Mouse (Mus musculus) lung, postnatal 0 days (tissue): ENCODE data around the gene Lrrn4. TPM values are rescaled to one million over a fixed set of nuclear protein-coding genes. Genes with fewer than 3 reads are reported as not detected.

Source experiments
- ATAC-seq: fragments of 200-750 bp; cut with Nextera tagmentation; 2 replicates; pipeline ENCODE4 v1.8.0; 2017; ENCODE audit warnings: moderate library complexity
- DNase-seq: peaks from one replicate; pipeline ENCODE4 v3.0.0-alpha.2; 2016; ENCODE audit warnings: low spot score
- H3K27ac ChIP-seq: fragments of 300-500 bp; sonication (generic); 2 replicates; pipeline ENCODE4 v1.5.1; 2014; ENCODE audit warnings: antibody characterized with exemption, mild to moderate bottlenecking, low read length, mixed read lengths
- H3K27me3 ChIP-seq: fragments of 300-500 bp; sonication (generic); replicated peaks from 2 replicates; pipeline ENCODE4 v1.6.1; 2014; ENCODE audit warnings: low read length, mixed read lengths; ENCODE audit not compliant: insufficient read depth
- H3K36me3 ChIP-seq: fragments of 300-500 bp; sonication (generic); 2 replicates; pipeline ENCODE4 v1.6.1; 2014; ENCODE audit warnings: low read length, mixed read lengths; ENCODE audit not compliant: insufficient read depth
- H3K4me1 ChIP-seq: fragments of 300-500 bp; sonication (generic); 2 replicates; pipeline ENCODE4 v1.6.1; 2014; ENCODE audit warnings: antibody characterized with exemption, low read depth, low read length, mixed read lengths; ENCODE audit not compliant: insufficient read depth
- H3K4me2 ChIP-seq: fragments of 300-500 bp; sonication (generic); replicated peaks from 2 replicates; pipeline ENCODE4 v1.6.1; 2014; ENCODE audit warnings: low read depth, mild to moderate bottlenecking, low read length, moderate library complexity, mixed read lengths
- H3K4me3 ChIP-seq: fragments of 300-500 bp; sonication (generic); 2 replicates; pipeline ENCODE4 v1.5.1; 2014; ENCODE audit warnings: low read depth, low read length
- H3K9ac ChIP-seq: fragments of 300-500 bp; sonication (generic); replicated peaks from 2 replicates; pipeline ENCODE4 v1.6.1; 2014; ENCODE audit warnings: low read depth, mild to moderate bottlenecking
- H3K9me3 ChIP-seq: fragments of 300-500 bp; sonication (generic); 2 replicates; pipeline ENCODE4 v1.6.1; 2016; ENCODE audit warnings: low read length, mixed read lengths
- CTCF ChIP-seq: IDR thresholded peaks from 2 replicates; pipeline ENCODE4 v1.5.1; 2016; ENCODE audit warnings: antibody characterized with exemption, mild to moderate bottlenecking
- EP300 ChIP-seq: IDR thresholded peaks from 2 replicates; pipeline ENCODE4 v1.6.1; 2016; ENCODE audit warnings: antibody characterized with exemption, mild to moderate bottlenecking, control low read depth
- whole genome bisulfite sequencing: fragments of 180-500 bp; shearing (Covaris S2); extraction: QIAGEN DNeasy Blood & Tissue Kit; methylation state at CpG from one replicate; pipeline ENCODE4 v1.1.7; 2014; 5-methylcytosine and 5-hydroxymethylcytosine counted together
- polyA plus RNA-seq: library from polyadenylated mRNA; unstranded; fragments of >200 nt; fragmentation: Nextera tagmentation; extraction: Ambion mirVana; gene quantifications from 2 replicates; pipeline ENCODE4 v1.2.1, GENCODE M21; 2015

The Lrrn4 gene
- polyA plus RNA-seq, 1 experiment from 2014 or later, result 8.0 TPM

DNA sequence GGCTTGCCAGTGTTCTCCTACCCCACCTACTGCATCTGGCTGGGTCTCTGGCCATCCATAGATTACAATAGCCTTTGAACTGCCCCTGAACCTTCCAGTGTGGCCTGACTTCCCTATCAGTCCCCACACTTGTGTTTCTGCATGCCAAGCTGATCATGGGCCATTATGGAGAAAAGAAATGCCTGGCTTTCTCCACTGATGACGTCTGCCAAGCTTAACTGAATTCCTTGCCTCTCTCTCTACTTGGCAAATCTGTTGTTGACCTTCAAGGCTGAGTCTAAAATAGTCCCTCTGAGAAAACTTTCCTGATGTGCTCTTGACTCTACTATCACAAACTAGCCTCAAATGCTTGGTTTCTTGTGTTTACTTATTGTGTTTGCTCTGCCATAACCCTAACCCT is 17.5 kb upstream of the Lrrn4 start:
- Histone ChIP-seq H3K9me3 (no peaks in the 10 kb centered on the region), H3K36me3 (no peaks in the 10 kb centered on the region), H3K27me3 (no peaks in the 10 kb centered on the region), H3K4me3 (no peak overlapping the region), H3K4me2 (no peak overlapping the region), H3K27ac (no peak overlapping the region), H3K4me1 (no peaks in the 10 kb centered on the region), H3K9ac (no peak overlapping the region)
- ATAC-seq (no peak), DNase-seq (no peak)
- WGBS, result 39% methylated on average over 1 of the region's 1 CpGs
- TF ChIP-seq CTCF (no peak), EP300 (no peak)

DNA sequence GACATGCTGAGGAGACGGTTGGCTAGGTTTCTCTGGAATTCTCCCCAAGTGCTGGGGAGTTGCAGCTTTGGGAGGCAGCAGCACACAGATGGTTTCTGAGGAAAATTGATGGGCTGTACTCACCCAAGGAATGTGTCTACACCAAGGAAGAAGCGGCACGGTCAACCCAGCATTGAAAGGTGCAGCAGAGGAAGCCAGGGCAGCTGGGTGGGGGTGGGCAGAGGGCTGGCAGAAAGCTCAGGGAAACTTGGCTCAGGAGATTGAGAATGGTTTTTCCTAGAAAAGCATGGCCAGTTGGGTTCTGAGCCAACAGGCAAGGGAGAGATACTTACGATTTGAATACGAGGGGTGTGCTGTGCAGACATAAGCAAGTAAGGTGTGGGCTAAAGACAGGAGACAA is 13.1 kb upstream of the Lrrn4 start:
- no peaks in the 10 kb centered on the region for H3K4me1 ChIP-seq
- no peak overlapping the region for H3K27ac ChIP-seq
- H3K4me3 ChIP-seq, result no peak overlapping the region
- no peaks in the 10 kb centered on the region for H3K27me3 ChIP-seq
- no peaks in the 10 kb centered on the region for H3K9me3 ChIP-seq
- no peak for TF ChIP-seq CTCF
- no peak for TF ChIP-seq EP300
- H3K36me3 ChIP-seq, result no peaks in the 10 kb centered on the region
- ATAC-seq, result no peak
- no peak for DNase-seq
- WGBS, result 71% methylated on average over 5 of the region's 5 CpGs
- no peak overlapping the region for H3K4me2 ChIP-seq
- no peak overlapping the region for H3K9ac ChIP-seq

- no peak for ATAC-seq
- Histone ChIP-seq H3K9me3 (no peaks in the 10 kb centered on the region), H3K4me1 (no peaks in the 10 kb centered on the region), H3K27ac (no peak overlapping the region), H3K27me3 (no peaks in the 10 kb centered on the region; the same call in 1 of the 2 replicates), H3K4me3 (no peak overlapping the region), H3K9ac (no peak overlapping the region), H3K36me3 (no peaks in the 10 kb centered on the region), H3K4me2 (no peak overlapping the region)
- no peak for DNase-seq
- WGBS, result 80% methylated on average over 6 of the region's 7 CpGs
- TF ChIP-seq CTCF (no peak), EP300 (no peak)
Measured at GRCm38 (mm10) chr2:132885312-132885711, 4.6 kb upstream of the Lrrn4 start.

- H3K27ac ChIP-seq, result no peak overlapping the region
- peaks cover 6% of the 10 kb centered on the region for H3K27me3 ChIP-seq
- no peaks in the 10 kb centered on the region for H3K9me3 ChIP-seq
- H3K36me3 ChIP-seq, result no peaks in the 10 kb centered on the region
- DNase-seq, result no peak
- TF ChIP-seq CTCF (no peak), EP300 (no peak)
- H3K9ac ChIP-seq, result no peak overlapping the region
- H3K4me2 ChIP-seq, result no peak overlapping the region
- WGBS, result 24% methylated on average over 8 of the region's 8 CpGs
- no peaks in the 10 kb centered on the region for H3K4me1 ChIP-seq
- no peak overlapping the region for H3K4me3 ChIP-seq
- ATAC-seq, result no peak
Measured at GRCm38 (mm10) chr2:132884303-132884967, 3.7 kb upstream of the Lrrn4 start.

- peaks cover 19% of the 10 kb centered on the region for H3K27me3 ChIP-seq
- peaks cover 4% of the 10 kb centered on the region; the same call in 1 of the 2 replicates for H3K4me1 ChIP-seq
- under 1% methylated on average over 51 of the region's 58 CpGs for WGBS
- no peaks in the 10 kb centered on the region for H3K9me3 ChIP-seq
- peak overlapping the region; percentile 33 for H3K4me3 ChIP-seq
- peak overlapping the region; percentile 65 for H3K4me2 ChIP-seq
- H3K27ac ChIP-seq, result no peak overlapping the region
- no peaks in the 10 kb centered on the region for H3K36me3 ChIP-seq
- H3K9ac ChIP-seq, result no peak overlapping the region
- TF ChIP-seq EP300 (no peak), CTCF (no peak)
- DNase-seq (peak; percentile 42), ATAC-seq (peak; percentile 37)
Measured at GRCm38 (mm10) chr2:132879261-132880044, 1.2 kb downstream of the Lrrn4 start.

- no peaks in the 10 kb centered on the region for H3K36me3 ChIP-seq
Measured at GRCm38 (mm10) chr2:132876991-132877390, 3.7 kb downstream of the Lrrn4 start.

More at GRCm38 (mm10) chr2:132876991-132877390, 3.7 kb downstream of the Lrrn4 start:
- DNase-seq (no peak), ATAC-seq (no peak)
- 50% methylated on average over 1 of the region's 1 CpGs for WGBS
- Histone ChIP-seq H3K27me3 (peaks cover 19% of the 10 kb centered on the region), H3K4me3 (no peak overlapping the region), H3K9ac (no peak overlapping the region), H3K4me1 (peaks cover 4% of the 10 kb centered on the region; the same call in 1 of the 2 replicates), H3K9me3 (no peaks in the 10 kb centered on the region), H3K4me2 (no peak overlapping the region), H3K27ac (no peak overlapping the region)
- no peak for TF ChIP-seq CTCF
- no peak for TF ChIP-seq EP300
